Mouse (Mus musculus) thymus, adult 2 months (tissue): ENCODE results near the gene Cd4.

ENCODE experiments used
- CTCF ChIP-seq: fragments of 200-500 bp; IDR thresholded peaks from 2 replicates; pipeline ENCODE4 v1.5.1; 2012; ENCODE audit warnings: mild to moderate bottlenecking, control low read depth, low read length, moderate library complexity, borderline replicate concordance; ENCODE audit not compliant: control insufficient read depth, poor library complexity, insufficient read depth; ENCODE audit errors: extremely low read depth
- POLR2A ChIP-seq: fragments of 200-500 bp; IDR thresholded peaks from 2 replicates; pipeline ENCODE4 v1.6.1; 2012; ENCODE audit warnings: mild to moderate bottlenecking, low read length, control low read depth, moderate library complexity; ENCODE audit not compliant: control insufficient read depth, poor library complexity, insufficient read depth; ENCODE audit errors: extremely low read depth

DNA sequence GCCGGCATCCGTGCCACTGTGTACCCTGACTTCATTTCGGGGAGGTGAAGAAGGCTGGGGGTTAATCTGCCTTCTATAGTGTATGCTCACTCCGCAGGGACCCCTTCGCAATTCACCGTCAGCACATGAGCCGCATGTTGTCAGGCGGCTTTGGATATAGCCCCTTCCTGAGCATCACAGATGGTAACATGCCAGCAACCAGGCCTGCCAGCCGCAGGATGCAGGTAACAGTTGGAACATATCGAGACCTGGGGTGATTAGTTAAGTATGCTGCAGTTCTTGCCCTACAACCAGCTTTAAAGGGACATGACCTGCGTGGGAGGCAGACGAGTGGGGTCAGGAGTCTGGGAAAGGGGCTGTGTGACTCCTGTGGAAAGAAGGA is 44.3 kb upstream of the Cd4 start:
- no peak for TF ChIP-seq POLR2A
- no peak for TF ChIP-seq CTCF
